Mouse (Mus musculus): ENCODE data around the gene Commd1. TPM values are rescaled to one million over a fixed set of nuclear protein-coding genes. Genes with fewer than 3 reads are reported as not detected.

Commd1 gene
- total RNA-seq, 2 experiments from 2014 or later: 11.3 to 26.3 TPM

GRCm38 (mm10) chr11:22957791-22958374 lies 24.3 kb downstream of the Commd1 start:
- no peak for ATAC-seq (replicated peaks; ENCODE audit: low FRiP score, poor library complexity, severe bottlenecking)

GRCm38 (mm10) chr11:22956830-22957229 lies 25.4 kb downstream of the Commd1 start:
- ATAC-seq (replicated peaks; ENCODE audit: low FRiP score, poor library complexity, severe bottlenecking): peak; percentile 48; the same call in 1 of the 2 replicates

- no peak for ATAC-seq (replicated peaks; ENCODE audit: low FRiP score, poor library complexity, severe bottlenecking)
Measured at GRCm38 (mm10) chr11:22956346-22956745, 25.8 kb downstream of the Commd1 start.

GRCm38 (mm10) chr11:22952668-22953067 lies 29.5 kb downstream of the Commd1 start:
- ATAC-seq (replicated peaks; ENCODE audit: low FRiP score, poor library complexity, severe bottlenecking): no peak

- no peak for ATAC-seq (replicated peaks; ENCODE audit: low FRiP score, poor library complexity, severe bottlenecking)
Measured at GRCm38 (mm10) chr11:22950131-22950530, 32.1 kb downstream of the Commd1 start.

- ATAC-seq (replicated peaks; ENCODE audit: low FRiP score, poor library complexity, severe bottlenecking): peak; percentile 65; the same call in 1 of the 2 replicates
Measured at GRCm38 (mm10) chr11:22949101-22949500, 33.1 kb downstream of the Commd1 start.

GRCm38 (mm10) chr11:22938983-22939382 lies 43.2 kb downstream of the Commd1 start:
- ATAC-seq (replicated peaks; ENCODE audit: low FRiP score, poor library complexity, severe bottlenecking): no peak

GRCm38 (mm10) chr11:22937716-22938316 lies 44.4 kb downstream of the Commd1 start:
- no peak for ATAC-seq (replicated peaks; ENCODE audit: low FRiP score, poor library complexity, severe bottlenecking)

GRCm38 (mm10) chr11:22936446-22937125 lies 45.6 kb downstream of the Commd1 start:
- ATAC-seq (replicated peaks; ENCODE audit: low FRiP score, poor library complexity, severe bottlenecking): no peak

GRCm38 (mm10) chr11:22932167-22932566 lies 50.0 kb downstream of the Commd1 start:
- ATAC-seq (replicated peaks; ENCODE audit: low FRiP score, poor library complexity, severe bottlenecking): no peak

GRCm38 (mm10) chr11:22931320-22931905 lies 50.8 kb downstream of the Commd1 start:
- ATAC-seq (replicated peaks; ENCODE audit: low FRiP score, poor library complexity, severe bottlenecking): no peak

- no peak for ATAC-seq (replicated peaks; ENCODE audit: low FRiP score, poor library complexity, severe bottlenecking)
Measured at GRCm38 (mm10) chr11:22930129-22930528, 52.1 kb downstream of the Commd1 start.

- no peak for ATAC-seq (replicated peaks; ENCODE audit: low FRiP score, poor library complexity, severe bottlenecking)
Measured at GRCm38 (mm10) chr11:22928586-22929169, 53.5 kb downstream of the Commd1 start.

GRCm38 (mm10) chr11:22923606-22924005 lies 58.6 kb downstream of the Commd1 start:
- ATAC-seq (replicated peaks; ENCODE audit: low FRiP score, poor library complexity, severe bottlenecking): no peak

GRCm38 (mm10) chr11:22922546-22922945 lies 59.6 kb downstream of the Commd1 start:
- ATAC-seq (replicated peaks; ENCODE audit: low FRiP score, poor library complexity, severe bottlenecking): no peak

- ATAC-seq (replicated peaks; ENCODE audit: low FRiP score, poor library complexity, severe bottlenecking): no peak
Measured at GRCm38 (mm10) chr11:22919336-22919735, 62.8 kb downstream of the Commd1 start.

- ATAC-seq (replicated peaks; ENCODE audit: low FRiP score, poor library complexity, severe bottlenecking): no peak
Measured at GRCm38 (mm10) chr11:22917786-22918185, 64.4 kb downstream of the Commd1 start.

GRCm38 (mm10) chr11:22913744-22914143 lies 68.4 kb downstream of the Commd1 start:
- no peak for ATAC-seq (replicated peaks; ENCODE audit: low FRiP score, poor library complexity, severe bottlenecking)

- ATAC-seq (replicated peaks; ENCODE audit: low FRiP score, poor library complexity, severe bottlenecking): no peak
Measured at GRCm38 (mm10) chr11:22911831-22912230, 70.4 kb downstream of the Commd1 start.

- no peak for ATAC-seq (replicated peaks; ENCODE audit: low FRiP score, poor library complexity, severe bottlenecking)
Measured at GRCm38 (mm10) chr11:22906453-22906865, 75.7 kb downstream of the Commd1 start.

All from erythroblast, adult 5-6 weeks (primary cell).